Mouse (Mus musculus): ENCODE measurements around the gene Arhgef33.
A peak's percentile ranks its signal among the peaks of the same experiment; 100 is the strongest.
"Not testable (repeated sequence)": the region's sequence is repeated elsewhere in the genome, so short reads cannot be mapped to it uniquely, and the experiment has no call there.

The Arhgef33 gene

DNA sequence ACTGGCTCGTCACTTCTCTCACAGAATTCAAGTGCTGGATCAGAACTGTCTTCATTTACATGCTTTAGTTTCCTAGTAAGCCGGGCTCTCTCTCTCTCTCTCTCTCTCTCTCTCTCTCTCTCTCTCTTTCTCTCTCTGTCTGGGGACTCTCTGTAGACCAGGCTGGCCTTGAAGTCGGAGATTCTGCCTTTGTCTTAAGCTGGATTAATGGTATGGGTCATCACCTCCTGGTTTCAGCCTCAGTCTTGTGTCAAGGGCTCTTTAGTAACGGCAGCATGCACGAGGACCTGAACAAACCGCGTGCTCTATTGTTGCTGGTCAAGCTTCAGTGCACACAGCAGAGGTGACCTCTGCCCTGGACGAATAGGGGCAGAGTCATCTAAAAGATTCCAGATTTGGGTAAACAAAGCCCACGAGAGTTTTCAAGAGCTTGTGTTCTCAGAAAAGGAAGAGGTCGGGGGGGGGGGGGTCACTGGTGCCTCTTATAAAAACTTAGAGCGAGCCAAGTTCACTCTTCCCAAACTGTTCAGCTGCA lies 39.5 kb downstream of the Arhgef33 start:
- DNase-seq (ENCODE audit: low spot score in 2 of 2), result no peak

DNA sequence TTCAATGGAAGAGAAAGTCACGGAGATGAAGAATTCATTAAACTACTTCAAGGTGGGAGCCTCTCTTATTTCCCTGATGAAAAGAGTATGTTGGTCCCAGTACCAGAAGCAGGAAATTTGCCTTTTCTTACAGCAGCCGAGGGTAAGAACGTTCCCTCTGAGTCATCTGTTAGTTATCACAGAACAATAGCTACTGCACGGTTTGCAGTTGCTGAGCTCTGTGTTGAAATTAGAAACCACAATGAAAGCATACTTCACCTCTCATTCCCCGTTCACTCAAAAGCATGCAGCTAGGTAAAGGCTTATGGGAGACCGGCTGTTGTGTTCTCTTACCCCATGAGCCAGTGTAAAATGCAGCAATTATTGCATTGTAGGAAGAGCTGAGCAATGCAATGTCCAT lies 40.0 kb downstream of the Arhgef33 start:
- DNase-seq (ENCODE audit: low spot score in 2 of 2), result no peak

DNA sequence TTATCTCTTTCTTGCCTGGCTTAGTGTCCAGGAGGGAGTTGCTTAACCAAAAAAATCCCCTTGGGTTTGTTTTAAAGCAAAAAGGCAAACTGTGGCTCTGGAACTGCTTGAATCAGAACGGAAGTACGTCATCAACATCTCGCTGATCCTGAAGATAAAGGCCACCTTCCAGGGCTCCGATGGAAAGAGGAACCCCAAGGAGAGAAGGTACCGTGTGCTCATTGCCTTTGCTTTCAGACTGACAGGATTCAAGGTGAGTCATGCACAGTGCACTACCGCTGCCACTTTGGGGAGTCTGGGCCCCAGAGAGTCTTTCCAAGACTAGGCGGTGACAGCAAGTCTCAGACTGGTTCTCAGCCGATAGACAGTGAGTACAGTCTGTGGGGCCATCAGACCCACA lies 53.0 kb downstream of the Arhgef33 start:
- no peak for DNase-seq (ENCODE audit: low spot score in 2 of 2)

DNA sequence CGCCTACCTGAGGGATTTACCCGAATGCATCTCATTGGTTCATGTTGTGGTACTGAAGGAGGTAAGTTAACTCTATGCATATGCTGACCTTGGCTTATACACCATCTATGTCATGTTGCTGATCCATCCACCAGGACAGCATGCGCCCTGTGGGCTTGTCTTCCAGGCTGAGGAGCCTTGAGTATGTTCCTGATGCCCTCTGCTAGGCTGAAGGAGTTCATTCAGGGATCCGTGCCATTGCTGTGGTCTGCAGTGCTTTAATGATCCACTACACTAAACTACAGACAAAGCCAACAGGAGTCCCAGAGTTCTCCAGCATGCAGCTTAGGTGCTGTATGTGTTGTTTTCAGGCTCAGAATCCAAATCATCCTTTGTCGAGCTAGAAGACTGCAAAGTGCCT lies 60.1 kb downstream of the Arhgef33 start:
- no peak for DNase-seq (ENCODE audit: low spot score in 2 of 2)

GRCm38 (mm10) chr17:80368606-80369005 lies 61.4 kb downstream of the Arhgef33 start:
- DNase-seq (ENCODE audit: low spot score in 2 of 2), result no peak

- peak; percentile 83 to 85 for DNase-seq (ENCODE audit: low spot score in 2 of 2)
Observed at GRCm38 (mm10) chr17:80372989-80373725, 66.0 kb downstream of the Arhgef33 start, which contains the start of gene Gm10190. Gene Gm10190 (minus strand): TSS chr17:80373541.

GRCm38 (mm10) chr17:80373726-80374096 lies 66.5 kb downstream of the Arhgef33 start:
- no peak for DNase-seq (ENCODE audit: low spot score in 2 of 2)

- DNase-seq (ENCODE audit: low spot score in 2 of 2), result not testable (repeated sequence)
Observed at GRCm38 (mm10) chr17:80378386-80378785, 71.2 kb downstream of the Arhgef33 start.

- DNase-seq (ENCODE audit: low spot score in 2 of 2), result no peak
Observed at GRCm38 (mm10) chr17:80385671-80386070, 78.5 kb downstream of the Arhgef33 start.

DNA sequence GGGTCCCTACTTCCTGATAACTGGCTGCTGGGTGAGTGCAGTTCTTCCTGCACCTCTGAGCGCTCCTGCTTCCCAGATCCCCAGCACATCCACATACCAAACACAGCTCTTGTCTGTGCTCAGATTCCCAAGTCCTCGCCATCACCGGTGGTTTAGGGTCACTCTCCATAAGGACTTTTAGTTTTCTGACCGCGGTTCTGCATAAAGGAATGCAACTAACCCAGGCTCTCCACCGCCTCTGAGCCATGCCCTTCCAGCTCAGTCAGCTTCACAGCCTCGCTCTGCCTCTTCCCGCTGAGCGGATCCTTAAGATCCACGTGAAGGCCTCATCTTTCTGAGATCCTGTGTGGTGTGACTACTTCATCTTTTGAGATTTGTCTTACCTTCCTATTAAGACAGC lies 82.8 kb downstream of the Arhgef33 start:
- no peak for DNase-seq (ENCODE audit: low spot score in 2 of 2)

DNA sequence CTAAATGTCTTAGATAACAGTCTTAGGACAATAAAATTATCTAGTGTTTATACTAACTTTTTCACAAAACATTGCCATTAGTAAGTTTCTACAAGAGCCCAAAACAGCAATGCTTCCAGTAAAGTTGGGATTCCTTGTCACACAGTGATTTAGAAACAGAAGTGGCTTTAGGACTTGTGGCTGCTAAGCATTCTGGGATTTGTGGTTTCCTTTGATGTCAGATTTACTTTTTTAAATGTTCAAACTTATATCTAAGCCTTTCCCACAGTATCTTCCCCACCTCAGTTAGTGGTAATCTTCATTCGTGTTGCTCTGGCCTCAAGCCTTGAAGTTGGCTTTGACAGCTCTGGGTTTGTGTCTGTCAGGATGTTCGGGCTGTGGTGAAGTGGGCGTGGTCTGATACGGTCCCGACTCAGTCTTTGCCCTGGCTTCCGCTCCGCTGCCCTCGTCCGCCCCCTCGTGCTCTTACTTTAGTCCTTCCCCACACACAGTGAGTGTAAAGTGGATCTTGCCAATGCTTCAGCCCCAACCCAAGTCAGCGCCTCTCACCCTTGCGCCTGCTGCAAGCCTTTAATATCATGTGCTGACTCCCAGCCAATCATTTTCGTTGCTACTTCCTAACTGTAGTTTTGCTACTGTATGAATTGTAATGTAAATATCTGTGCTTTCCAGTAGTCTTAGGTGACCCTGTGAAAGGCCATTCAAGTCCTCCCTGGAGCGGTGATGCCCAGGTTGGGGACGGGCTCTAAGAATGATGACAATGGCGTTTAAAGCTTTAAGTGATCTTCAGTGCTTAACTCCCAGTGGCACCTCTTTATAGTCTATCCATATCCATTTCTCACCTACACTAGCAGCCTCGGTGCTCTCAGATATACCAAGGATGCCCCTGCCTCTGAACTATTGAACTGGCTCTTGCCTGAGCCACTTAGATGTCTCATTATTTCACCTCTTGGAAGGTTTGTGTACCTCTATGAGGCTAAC lies 84.5 kb downstream of the Arhgef33 start:
- peak; percentile 52 to 63 for DNase-seq (ENCODE audit: low spot score in 2 of 2)

- no peak for DNase-seq (ENCODE audit: low spot score in 2 of 2)
Observed at GRCm38 (mm10) chr17:80398243-80398642, 91.0 kb downstream of the Arhgef33 start.

- DNase-seq (ENCODE audit: low spot score in 2 of 2), result no peak
Observed at GRCm38 (mm10) chr17:80411182-80411581, 104.0 kb downstream of the Arhgef33 start.

- no peak for DNase-seq (ENCODE audit: low spot score in 2 of 2)
Observed at GRCm38 (mm10) chr17:80418572-80419210, 111.5 kb downstream of the Arhgef33 start.

DNA sequence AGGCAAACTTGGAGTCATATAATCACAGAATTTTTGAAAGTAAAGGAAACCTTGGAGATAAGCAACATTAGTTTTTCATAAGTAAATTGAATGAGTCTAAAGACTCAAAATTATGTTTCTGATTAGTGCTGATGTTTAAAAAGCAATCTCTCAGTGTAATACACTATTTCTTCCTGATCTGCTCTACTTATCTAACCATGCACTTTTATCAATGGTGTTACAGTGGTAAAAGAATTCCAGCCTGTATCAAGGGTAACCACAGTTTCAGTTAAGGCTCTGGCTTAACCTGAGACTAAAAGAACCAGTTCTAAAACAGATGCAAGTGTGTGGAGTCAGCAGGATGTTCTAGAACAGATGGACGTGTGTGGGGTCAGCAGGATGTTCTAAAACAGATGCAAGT lies 113.8 kb downstream of the Arhgef33 start:
- no peak for DNase-seq (ENCODE audit: low spot score in 2 of 2)

- no peak for DNase-seq (ENCODE audit: low spot score in 2 of 2)
Observed at GRCm38 (mm10) chr17:80426171-80426570, 119.0 kb downstream of the Arhgef33 start.

- no peak for DNase-seq (ENCODE audit: low spot score in 2 of 2)
Observed at GRCm38 (mm10) chr17:80426901-80427300, 119.7 kb downstream of the Arhgef33 start.

DNA sequence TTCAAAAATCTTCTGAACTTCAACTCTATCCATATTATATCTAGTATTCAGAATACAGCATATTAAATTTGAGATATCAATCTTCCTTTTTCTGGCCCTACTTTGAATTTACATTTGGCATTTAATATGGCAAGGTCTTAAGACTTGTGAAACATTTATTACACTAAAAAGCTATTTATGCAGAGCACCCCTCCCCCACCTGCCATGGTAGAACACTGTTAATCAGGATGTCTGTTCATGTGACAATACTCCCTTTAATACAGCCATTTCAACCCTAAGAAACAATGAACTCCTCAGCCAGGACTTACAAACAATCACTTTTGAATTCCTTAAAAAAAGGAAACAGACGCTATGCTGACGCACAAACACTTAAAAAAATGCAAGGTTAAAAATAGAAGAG lies 120.8 kb downstream of the Arhgef33 start:
- DNase-seq (ENCODE audit: low spot score in 2 of 2), result no peak

GRCm38 (mm10) chr17:80431997-80432396 lies 124.8 kb downstream of the Arhgef33 start:
- no peak for DNase-seq (ENCODE audit: low spot score in 2 of 2)

- no peak for DNase-seq (ENCODE audit: low spot score in 2 of 2)
Observed at GRCm38 (mm10) chr17:80434430-80434829, 127.2 kb downstream of the Arhgef33 start.

DNA sequence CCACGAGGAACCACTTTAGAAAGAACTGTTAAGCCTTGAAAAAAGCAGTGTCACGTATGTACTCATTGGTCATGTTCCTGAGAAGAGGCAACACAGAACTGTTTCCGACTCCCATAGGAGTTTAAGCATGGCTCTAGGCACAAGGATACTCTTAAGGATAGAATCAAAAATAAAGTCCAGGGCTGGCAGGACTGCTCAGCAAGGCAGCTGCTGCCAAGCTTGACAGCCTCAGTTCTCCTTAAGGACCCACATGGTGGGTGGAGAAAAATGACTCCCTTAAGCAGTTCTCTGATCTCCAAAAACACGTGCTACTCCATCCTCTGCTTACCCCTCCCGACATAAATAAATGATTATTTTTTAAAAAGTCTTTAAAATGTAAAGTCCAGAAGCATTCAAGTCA lies 128.5 kb downstream of the Arhgef33 start:
- no peak for DNase-seq (ENCODE audit: low spot score in 2 of 2)

DNA sequence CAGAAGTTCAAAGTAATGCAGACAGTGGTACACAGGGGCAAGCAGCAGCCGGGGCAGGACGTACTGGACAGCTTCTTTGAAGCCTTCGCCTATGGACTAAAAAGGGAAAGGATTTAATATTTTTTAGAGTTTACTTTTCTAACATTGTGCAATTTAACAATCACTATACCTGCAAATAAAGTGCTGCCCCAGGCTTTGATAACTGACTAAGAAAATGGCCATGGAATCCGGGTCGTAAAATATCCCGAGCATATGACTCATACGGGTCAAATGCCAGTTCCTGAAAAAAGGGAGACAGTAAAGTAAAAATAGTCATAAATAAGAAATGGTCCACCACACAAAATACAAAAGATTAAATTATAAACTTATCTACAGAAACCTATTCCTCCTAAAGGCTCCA lies 138.2 kb downstream of the Arhgef33 start:
- DNase-seq (ENCODE audit: low spot score in 2 of 2), result no peak
